ENCODE assay signal across 14 mouse cellular contexts in genomic region chr19:29641510-29641909, GRCm38 (mm10). TPM values are rescaled to one million over a fixed set of nuclear protein-coding genes. Genes with fewer than 3 reads are reported as not detected.
A peak's percentile ranks its signal among the peaks of the same experiment; 100 is the strongest.
DNase-seq lines count a peak whose midpoint lies in the region; ATAC-seq and TF ChIP-seq lines count a peak whose summit lies in the region.
"Had no signal": no experiment of that assay in that cellular context is flagged by ENCODE, and none has a peak within 500 bp of the region (broad histone marks: within the 10 kb centered on the region; RNA-seq: fewer than 3 reads in every experiment).

No protein-coding gene starts in this region.

- no peak overlapping the region for H3K9ac ChIP-seq in heart, embryonic 15.5 days
- H3K9ac ChIP-seq in intestine, embryonic 14.5 days (ENCODE audit: low read length), result no peak overlapping the region
- H3K9ac ChIP-seq in stomach, embryonic 16.5 days (ENCODE audit: low read length), result no peak overlapping the region
- H3K9ac ChIP-seq: forebrain, embryonic 12.5 days; hindbrain, embryonic 13.5 days; liver, embryonic 15.5 days; midbrain, embryonic 12.5 days had no signal

- no peak overlapping the region; the same call in 1 of the 2 replicates for H3K27ac ChIP-seq in heart, embryonic 15.5 days
- H3K27ac ChIP-seq in spleen, adult 2 months (ENCODE audit: insufficient read depth, low read length), result peak overlapping the region; percentile 55
- 0 out of 2 replicates have a peak overlapping the region, but pooled peaks have one; percentile 22 for H3K27ac ChIP-seq in intestine, embryonic 14.5 days (ENCODE audit: low read depth)
- peak overlapping the region; percentile 49 for H3K27ac ChIP-seq in stomach, embryonic 16.5 days (ENCODE audit: low read length)
- H3K27ac ChIP-seq: forebrain, embryonic 12.5 days; hindbrain, embryonic 13.5 days; liver, embryonic 15.5 days; midbrain, embryonic 12.5 days had no signal

- WGBS in heart, embryonic 15.5 days, result 76% methylated on average over 5 of the region's 5 CpGs
- WGBS in spleen, adult 2 months, result 68% methylated on average over 5 of the region's 5 CpGs
- WGBS in intestine, embryonic 14.5 days, result 66% methylated on average over 5 of the region's 5 CpGs
- WGBS in stomach, embryonic 16.5 days, result 65% methylated on average over 5 of the region's 5 CpGs

- intact Hi-C loops in heart, postnatal 14 days (cut with DNase I), result no loop called here

- H3K9me3 ChIP-seq in heart, embryonic 15.5 days (replicated peaks), result no peaks in the 10 kb centered on the region
- peaks cover 3% of the 10 kb centered on the region; the same call in 1 of the 2 replicates for H3K9me3 ChIP-seq in intestine, embryonic 14.5 days (ENCODE audit: control insufficient read depth, low read length)
- H3K9me3 ChIP-seq in stomach, embryonic 16.5 days (replicated peaks; ENCODE audit: control insufficient read depth, low read length), result no peaks in the 10 kb centered on the region
- H3K9me3 ChIP-seq: forebrain, embryonic 12.5 days; hindbrain, embryonic 13.5 days; liver, embryonic 15.5 days had no signal

- TF ChIP-seq POLR2A in spleen, adult 2 months (IDR thresholded peaks at IDR 0.05; ENCODE audit: low read depth, low read length), result no peak

- H3K4me1 ChIP-seq in heart, embryonic 15.5 days (replicated peaks), result peaks cover 13% of the 10 kb centered on the region
- H3K4me1 ChIP-seq in spleen, adult 2 months (ENCODE audit: control insufficient read depth, insufficient read depth, insufficient read length), result peaks cover 8% of the 10 kb centered on the region; the same call in 1 of the 2 replicates
- H3K4me1 ChIP-seq in intestine, embryonic 14.5 days (replicated peaks; ENCODE audit: control insufficient read depth, insufficient read depth, low read length), result 0 out of 2 replicates have a peak, but pooled peaks cover 11% of the 10 kb centered on the region
- peaks cover 9% of the 10 kb centered on the region for H3K4me1 ChIP-seq in stomach, embryonic 16.5 days (ENCODE audit: control insufficient read depth, insufficient read depth, low read length)

- H3K4me3 ChIP-seq in heart, embryonic 15.5 days, result 0 out of 2 replicates have a peak overlapping the region, but pooled peaks have one; percentile 7
- H3K4me3 ChIP-seq in spleen, adult 2 months (ENCODE audit: extremely low read depth, insufficient read depth, insufficient read length), result peak overlapping the region; percentile 61
- H3K4me3 ChIP-seq in intestine, embryonic 14.5 days (ENCODE audit: low read depth, low read length), result no peak overlapping the region
- H3K4me3 ChIP-seq in stomach, embryonic 16.5 days (replicated peaks; ENCODE audit: low read length), result no peak overlapping the region
- H3K4me3 ChIP-seq: forebrain, embryonic 12.5 days; hindbrain, embryonic 13.5 days; liver, embryonic 15.5 days; midbrain, embryonic 12.5 days had no signal

- no peaks in the 10 kb centered on the region; the same call in 1 of the 2 replicates for H3K36me3 ChIP-seq in heart, embryonic 15.5 days
- peaks cover 9% of the 10 kb centered on the region for H3K36me3 ChIP-seq in spleen, adult 2 months (ENCODE audit: control insufficient read depth, insufficient read depth, low read length)
- peaks cover under 1% of the 10 kb centered on the region; the same call in 1 of the 2 replicates for H3K36me3 ChIP-seq in intestine, embryonic 14.5 days (ENCODE audit: control insufficient read depth, insufficient read depth, low read length)
- H3K36me3 ChIP-seq in stomach, embryonic 16.5 days (ENCODE audit: control insufficient read depth, insufficient read depth, low read length), result peaks cover 5% of the 10 kb centered on the region; the same call in 1 of the 2 replicates

- H3K27me3 ChIP-seq in heart, embryonic 15.5 days, result 0 out of 2 replicates have a peak, but pooled peaks cover 3% of the 10 kb centered on the region
- no peaks in the 10 kb centered on the region for H3K27me3 ChIP-seq in spleen, adult 2 months (ENCODE audit: control insufficient read depth, insufficient read depth, low read length)
- H3K27me3 ChIP-seq in intestine, embryonic 14.5 days (replicated peaks; ENCODE audit: control insufficient read depth, insufficient read depth, low read length), result no peaks in the 10 kb centered on the region
- no peaks in the 10 kb centered on the region for H3K27me3 ChIP-seq in stomach, embryonic 16.5 days (ENCODE audit: control insufficient read depth, insufficient read depth, low read length)
- H3K27me3 ChIP-seq: forebrain, embryonic 12.5 days; hindbrain, embryonic 13.5 days; liver, embryonic 15.5 days; midbrain, embryonic 12.5 days had no signal

- no peak for TF ChIP-seq CTCF in spleen, adult 2 months (IDR thresholded peaks at IDR 0.05; ENCODE audit: extremely low read depth, insufficient read depth, insufficient read length, insufficient replicate concordance)

- no peak for DNase-seq in heart, postnatal 14 days
- no peak for DNase-seq in spleen, adult 2 months (ENCODE audit: low read depth in 1 of 2, low spot score in 2 of 2)
- no peak for DNase-seq in spleen, postnatal 4 days (ENCODE audit: low spot score in 2 of 2)
- DNase-seq in intestine, embryonic 14.5 days (ENCODE audit: low spot score), result no peak
- DNase-seq in frontal cortex, postnatal 14 days (ENCODE audit: low spot score in 2 of 2), result no peak
- DNase-seq in adrenal gland, postnatal 4 days (ENCODE audit: low spot score in 2 of 2), result no peak
- DNase-seq: right cerebral cortex, postnatal 14 days had no signal

- H3K4me2 ChIP-seq in heart, embryonic 15.5 days, result peak overlapping the region; percentile 29
- H3K4me2 ChIP-seq in intestine, embryonic 14.5 days (ENCODE audit: low read length), result peak overlapping the region; percentile 28; the same call in 1 of the 2 replicates
- peak overlapping the region; percentile 34 for H3K4me2 ChIP-seq in stomach, embryonic 16.5 days (ENCODE audit: low read depth, low read length)
- H3K4me2 ChIP-seq: forebrain, embryonic 12.5 days; hindbrain, embryonic 13.5 days; midbrain, embryonic 12.5 days had no signal

- ATAC-seq in heart, embryonic 15.5 days (replicated peaks; ENCODE audit: insufficient number of reproducible peaks, insufficient read depth, low FRiP score, low read depth), result no peak
- no peak for ATAC-seq in intestine, embryonic 14.5 days (replicated peaks; ENCODE audit: low FRiP score, low TSS enrichment, low read depth)
- ATAC-seq in stomach, embryonic 16.5 days (ENCODE audit: insufficient read depth, low FRiP score), result no peak

RNA-seq across cellular contexts. Expression of gene Ermp1, which starts 6.7 kb away (rescaled TPM):
- polyA plus RNA-seq in heart, embryonic 15.5 days (2015; fragmentation: Nextera tagmentation; extraction: Ambion mirVana), result 6.3 and 9.1 TPM in 2 replicates
- 1 to 10 TPM; 9.5 to 9.8 TPM for total RNA-seq in heart, postnatal 14 days (2021)
- polyA plus RNA-seq in spleen, adult 2 months (2012; rRNA removed), result 10.7 and 11.4 TPM in 2 replicates
- polyA plus RNA-seq in intestine, embryonic 14.5 days (2014; fragmentation: Nextera tagmentation; extraction: Ambion mirVana), result 8.4 and 8.9 TPM in 2 replicates
- polyA plus RNA-seq in stomach, embryonic 16.5 days (2015; fragmentation: Nextera tagmentation; extraction: Ambion mirVana), result 17.2 and 17.9 TPM in 2 replicates
- total RNA-seq in adrenal gland, postnatal 4 days (2021), result 10 to 100 TPM; 70.0 to 74.7 TPM

RNA-seq across cellular contexts. Expression of gene Mlana, which starts 56.1 kb away (rescaled TPM):
- 0.83 and 0.94 TPM in 2 replicates for polyA plus RNA-seq in heart, embryonic 15.5 days (2015; fragmentation: Nextera tagmentation; extraction: Ambion mirVana)
- 1 to 10 TPM in 1 of 2 experiments, under 1 TPM in 1; 1.00 to 1.4 TPM for total RNA-seq in heart, postnatal 14 days (2021)
- 1.0 TPM in 1 of 2 replicates, not detected in the other for polyA plus RNA-seq in spleen, adult 2 months (2012; rRNA removed)
- not detected in 2 replicates for polyA plus RNA-seq in intestine, embryonic 14.5 days (2014; fragmentation: Nextera tagmentation; extraction: Ambion mirVana)
- polyA plus RNA-seq in stomach, embryonic 16.5 days (2015; fragmentation: Nextera tagmentation; extraction: Ambion mirVana), result not detected in 2 replicates
- not detected for total RNA-seq in adrenal gland, postnatal 4 days (2021)
- polyA plus RNA-seq: forebrain, embryonic 12.5 days; hindbrain, embryonic 13.5 days; liver, embryonic 15.5 days; midbrain, embryonic 12.5 days; neural tube, embryonic 14.5 days had no signal

Comparison
In these comparisons a context has a peak if more than half of its experiments do, and no peak if none do; other contexts are left out.
1. H3K4me3 ChIP-seq: peak in heart, embryonic 15.5 days (single experiment) and spleen, adult 2 months (single experiment); none in intestine, embryonic 14.5 days (single experiment) and stomach, embryonic 16.5 days (single experiment).
2. Peak in every context shown above with its lines, with median percentiles within 50 percentile points of each other: H3K4me2 ChIP-seq.